Mouse (Mus musculus) heart, adult 18-20 months (tissue): ENCODE measurements around the gene Sema7a. TPM values are rescaled to one million over a fixed set of nuclear protein-coding genes. Genes with fewer than 3 reads are reported as not detected.

Source experiments
- DNase-seq, 2 experiments: peaks; one replicate each; pipeline ENCODE4 v3.0.0; 2021 to 2022; ENCODE audit warnings: mixed read lengths in 1 of 2
- long read RNA-seq, 2 experiments: library from polyadenylated mRNA; stranded (forward); transcript quantifications; one replicate each; pipeline ENCODE4 v2.0.0; 2021
- total RNA-seq, 2 experiments: library from RNA; stranded (reverse); gene quantifications; 2 replicates each; pipeline ENCODE4 v1.2.3; 2021

Gene Sema7a
- 10 to 100 TPM; 31.7 to 31.8 TPM for total RNA-seq
- long read RNA-seq, experiment 1, partial matches to known transcripts: 0 of 1 reads
- long read RNA-seq, experiment 1, other reads (novel, unspliced or antisense): 1 of 1 reads
- long read RNA-seq, experiment 2, partial matches to known transcripts: 0 of 3 reads
- long read RNA-seq, experiment 2, other reads (novel, unspliced or antisense): 3 of 3 reads

DNA sequence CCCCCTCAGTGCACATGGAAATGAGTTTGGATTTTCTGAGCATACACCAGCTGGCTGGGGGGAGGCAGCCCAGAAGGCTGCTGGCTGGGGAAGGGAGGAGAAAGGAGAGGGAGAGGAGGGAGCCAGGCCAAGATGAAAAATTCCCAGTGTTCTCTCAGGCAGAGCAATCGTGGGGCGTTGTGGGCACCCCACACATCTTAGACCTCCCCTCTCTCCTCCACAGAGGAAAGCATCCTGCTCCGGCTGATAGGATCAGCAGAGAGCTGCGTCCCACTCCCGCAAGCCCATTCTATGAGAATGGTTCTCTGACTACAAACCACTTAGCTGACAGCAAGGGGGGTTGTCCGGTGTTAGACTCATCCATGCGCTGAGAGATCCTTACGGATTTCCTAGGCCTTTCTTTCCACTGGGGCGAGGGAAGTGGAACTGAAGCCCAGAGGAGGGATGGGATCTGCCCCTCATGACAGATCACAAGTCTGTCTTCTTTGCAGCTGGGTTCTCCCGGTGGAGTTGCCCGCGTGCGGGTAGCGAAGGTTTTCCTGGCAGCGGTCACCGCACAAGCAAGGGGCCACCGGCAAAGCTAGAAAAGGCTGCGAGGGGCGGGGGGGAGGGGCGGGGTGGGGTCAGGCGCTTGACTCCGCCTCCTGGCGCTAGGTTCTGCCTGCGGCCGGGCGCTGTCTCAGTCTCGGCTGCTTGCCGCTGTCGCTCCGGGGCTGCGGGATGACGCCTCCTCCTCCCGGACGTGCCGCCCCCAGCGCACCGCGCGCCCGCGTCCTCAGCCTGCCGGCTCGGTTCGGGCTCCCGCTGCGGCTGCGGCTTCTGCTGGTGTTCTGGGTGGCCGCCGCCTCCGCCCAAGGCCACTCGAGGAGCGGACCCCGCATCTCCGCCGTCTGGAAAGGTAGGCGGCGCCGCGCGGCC lies at the start of gene Sema7a:
Gene Sema7a, plus strand, starts transcription at position 682 of the 918 bp plus-strand sequence.
- peak; percentile 82 to 89 for DNase-seq

DNA sequence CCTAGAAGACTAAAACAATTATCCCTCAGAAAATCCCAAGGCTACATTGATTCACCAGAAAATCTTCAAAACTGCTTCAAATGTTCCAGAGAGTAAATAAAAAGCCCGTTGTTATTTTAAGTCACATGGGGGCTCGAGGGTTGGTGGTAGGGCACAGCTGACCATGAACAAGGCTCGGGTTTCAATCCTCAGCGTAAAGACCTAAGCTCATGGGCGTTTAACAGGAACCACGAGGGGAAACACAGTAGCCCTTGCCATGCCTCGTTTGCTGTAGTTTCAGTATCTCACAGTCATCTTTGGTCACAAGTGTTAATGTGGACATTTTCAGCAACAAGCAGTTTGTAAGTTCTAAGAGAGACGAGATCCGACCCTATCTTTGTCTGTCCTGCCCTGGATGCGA lies 39.4 kb upstream of the Sema7a start:
- DNase-seq: no peak

DNA sequence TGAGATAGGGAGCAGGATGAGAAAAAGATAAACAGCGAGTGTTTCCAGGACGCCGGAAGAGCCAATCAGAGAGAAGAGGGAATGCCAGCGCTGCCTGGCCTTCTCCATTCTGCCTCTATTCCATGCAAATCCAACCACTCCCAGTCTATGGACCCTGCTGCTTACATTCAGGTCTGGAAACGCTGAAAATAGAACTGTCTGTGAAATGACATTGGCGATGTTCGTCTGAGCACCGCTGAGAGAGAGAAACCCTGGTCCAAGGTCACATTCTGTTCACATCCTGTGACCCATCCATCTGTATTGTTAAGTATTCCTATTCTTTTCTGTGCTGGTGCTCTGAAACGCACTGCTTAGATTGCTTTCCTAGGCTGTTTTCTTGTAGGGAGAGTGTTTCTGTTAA lies 38.7 kb upstream of the Sema7a start:
- no peak for DNase-seq

- no peak for DNase-seq
Observed at GRCm38 (mm10) chr9:57901601-57902000, 38.3 kb upstream of the Sema7a start.

- no peak for DNase-seq
Observed at GRCm38 (mm10) chr9:57902132-57902531, 37.8 kb upstream of the Sema7a start.

DNA sequence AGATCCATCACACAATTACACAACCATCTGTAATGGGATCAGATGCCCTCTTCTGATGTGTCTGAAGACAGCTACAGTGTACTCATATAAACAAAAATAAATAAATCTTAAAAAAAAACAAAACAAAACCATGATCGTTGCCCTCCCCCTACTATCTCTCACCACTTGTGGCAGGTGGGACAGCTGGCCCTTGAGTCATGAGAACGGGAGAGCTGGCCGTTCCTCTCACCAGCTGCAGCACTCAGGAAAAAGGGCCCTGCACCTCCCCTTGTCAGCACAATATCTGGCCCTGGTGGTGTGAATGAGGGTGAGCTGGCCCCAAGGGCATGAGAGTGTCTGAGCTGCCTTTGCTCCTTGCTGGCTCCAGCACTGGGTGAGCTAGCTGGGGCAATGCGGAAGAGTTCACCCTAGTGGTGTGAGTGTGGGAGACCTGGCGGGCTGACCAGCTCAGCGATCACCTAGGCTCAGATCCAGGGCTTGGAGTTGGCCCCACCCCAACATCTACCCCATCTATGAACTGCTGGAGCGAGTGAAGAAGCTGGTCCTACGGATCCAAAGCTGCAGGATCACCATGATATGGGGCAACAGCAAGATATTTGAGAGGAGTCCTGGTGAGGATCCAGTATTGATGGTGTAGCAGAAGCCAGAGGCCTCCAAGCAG lies 36.2 kb upstream of the Sema7a start:
- no peak for DNase-seq

GRCm38 (mm10) chr9:57904250-57904644 lies 35.7 kb upstream of the Sema7a start:
- no peak for DNase-seq

DNA sequence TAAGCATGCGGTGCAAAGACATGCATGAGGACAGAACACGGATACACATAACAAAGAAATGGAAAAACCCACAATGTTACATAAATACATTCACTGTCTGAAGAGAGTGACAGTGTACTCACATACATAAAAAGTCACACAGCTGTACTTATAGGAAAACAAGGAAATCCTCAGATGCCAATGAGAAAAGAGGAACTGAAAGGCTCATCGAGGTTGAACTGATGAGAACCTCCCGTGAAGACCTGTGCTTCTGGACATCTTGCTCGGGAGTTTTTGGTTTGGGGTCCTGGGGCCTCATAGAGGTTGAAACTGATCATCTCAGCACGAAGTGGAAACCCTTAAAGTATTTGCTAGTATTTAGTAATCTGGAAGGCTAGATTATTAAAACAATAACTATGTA lies 32.7 kb upstream of the Sema7a start:
- DNase-seq: no peak

GRCm38 (mm10) chr9:57910254-57911160 lies 29.4 kb upstream of the Sema7a start, which contains the start of gene Ubl7:
Gene Ubl7 (plus strand): TSS chr9:57910979.
- DNase-seq: peak; percentile 95 to 97

DNA sequence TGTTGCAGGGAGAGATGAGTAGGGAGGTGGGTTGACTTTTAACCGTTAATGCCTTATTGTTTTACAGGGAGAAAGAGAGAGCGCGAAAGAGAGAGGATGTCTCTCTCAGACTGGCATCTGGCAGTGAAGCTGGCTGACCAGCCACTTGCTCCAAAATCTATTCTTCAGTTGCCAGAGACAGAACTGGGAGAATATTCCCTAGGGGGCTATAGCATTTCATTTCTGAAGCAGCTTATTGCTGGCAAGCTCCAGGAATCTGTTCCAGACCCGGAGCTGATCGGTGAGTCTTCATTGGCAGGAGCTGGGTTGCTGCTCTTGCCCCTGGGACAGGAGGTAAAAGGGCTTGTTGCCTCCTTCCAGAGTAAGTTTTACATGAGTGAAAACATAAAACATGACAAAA lies 27.3 kb upstream of the Sema7a start:
- DNase-seq: no peak

GRCm38 (mm10) chr9:57921491-57922060 lies 18.3 kb upstream of the Sema7a start:
- DNase-seq: no peak

DNA sequence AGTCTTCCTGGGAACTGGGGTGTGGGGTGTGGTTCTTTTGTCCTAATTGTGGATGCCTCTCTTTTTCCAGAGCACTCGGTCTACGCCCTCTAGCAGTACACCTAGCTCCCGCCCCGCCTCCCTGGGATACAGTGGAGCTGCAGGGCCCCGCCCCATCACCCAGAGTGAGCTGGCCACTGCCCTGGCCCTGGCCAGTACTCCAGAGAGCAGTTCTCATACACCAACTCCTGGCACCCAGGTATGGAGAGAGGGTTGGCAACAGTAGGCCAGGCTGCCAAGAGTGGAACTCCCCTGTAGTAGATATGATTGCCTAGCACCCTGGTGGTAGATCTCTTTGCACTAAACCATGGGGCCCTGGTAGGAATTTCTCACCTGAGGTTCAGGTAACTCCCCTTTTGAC lies 17.5 kb upstream of the Sema7a start:
- DNase-seq: no peak

DNA sequence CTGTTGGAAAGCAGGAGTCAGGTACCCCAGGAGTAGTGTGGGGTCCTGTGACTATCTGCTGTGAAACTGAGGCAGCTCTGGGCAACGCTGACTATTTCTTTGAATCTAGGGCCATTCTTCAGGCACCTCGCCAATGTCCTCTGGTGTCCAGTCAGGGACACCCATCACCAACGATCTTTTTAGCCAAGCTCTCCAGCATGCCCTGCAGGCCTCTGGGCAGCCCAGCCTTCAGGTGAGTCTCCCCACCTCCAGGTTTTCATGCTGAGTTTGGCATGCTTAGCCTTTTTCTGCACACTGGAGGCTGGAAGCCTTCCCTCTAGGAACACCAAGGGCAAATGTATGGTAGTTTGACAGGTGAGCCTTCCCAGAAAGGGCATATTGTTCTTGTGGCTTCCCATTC lies 16.9 kb upstream of the Sema7a start:
- no peak for DNase-seq

- DNase-seq: no peak
Observed at GRCm38 (mm10) chr9:57931166-57931767, 8.6 kb upstream of the Sema7a start.

DNA sequence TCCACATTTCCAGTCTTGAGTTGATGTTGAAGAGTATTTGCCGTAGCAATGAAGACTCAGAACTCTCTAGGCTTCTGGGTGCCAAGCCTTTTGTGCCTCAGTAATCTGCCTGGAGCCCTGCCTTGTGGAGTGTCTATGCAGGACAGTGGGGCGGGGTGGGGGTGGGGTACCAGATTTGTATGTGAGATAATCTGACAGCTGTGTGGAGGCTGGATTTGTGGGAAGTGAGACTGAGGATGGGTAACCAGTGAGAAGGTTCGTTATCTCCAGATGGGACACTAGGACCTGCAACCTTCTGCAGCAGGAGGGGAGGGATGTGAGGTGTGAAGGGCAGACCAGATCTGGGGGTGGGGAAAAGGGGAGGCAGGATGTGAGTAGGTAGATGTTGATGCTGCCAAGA lies 7.7 kb upstream of the Sema7a start:
- no peak for DNase-seq

DNA sequence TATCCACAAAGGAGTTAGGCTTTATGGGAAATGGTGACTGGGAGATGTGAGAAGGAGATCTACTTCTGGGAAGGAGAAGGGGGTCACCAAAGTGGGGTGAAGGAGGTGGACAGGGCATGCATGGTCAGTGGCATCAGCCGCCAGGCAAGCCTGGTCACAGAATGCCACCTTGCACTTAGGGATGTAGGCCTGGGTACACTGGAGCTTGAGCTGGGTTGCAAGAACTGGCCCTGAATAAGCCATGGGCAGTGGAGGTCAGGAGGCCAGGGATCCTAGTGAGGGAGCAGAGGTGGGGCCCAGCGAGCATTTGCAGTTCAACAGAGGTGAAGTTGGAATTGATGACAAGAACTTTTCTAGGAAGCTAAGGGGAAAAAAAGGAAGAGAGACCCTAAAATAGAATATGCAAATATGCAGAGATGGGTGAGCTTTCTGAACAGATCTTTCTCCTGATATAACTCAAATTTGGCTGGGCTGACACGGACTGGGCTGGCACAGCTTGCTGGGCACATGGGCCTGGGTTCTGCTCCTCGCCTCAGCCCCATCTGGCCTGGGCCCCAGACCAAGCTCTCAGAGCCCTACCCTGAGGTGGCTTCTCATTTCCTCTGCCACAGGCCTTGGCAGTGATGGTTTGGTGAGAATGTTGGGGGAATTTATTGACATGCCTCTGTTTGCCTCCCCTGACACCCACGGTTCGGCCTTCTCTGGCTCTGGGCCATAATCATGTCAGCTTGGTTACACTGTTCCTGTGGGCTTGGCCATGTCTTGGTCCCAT lies 6.9 kb upstream of the Sema7a start:
- no peak for DNase-seq

DNA sequence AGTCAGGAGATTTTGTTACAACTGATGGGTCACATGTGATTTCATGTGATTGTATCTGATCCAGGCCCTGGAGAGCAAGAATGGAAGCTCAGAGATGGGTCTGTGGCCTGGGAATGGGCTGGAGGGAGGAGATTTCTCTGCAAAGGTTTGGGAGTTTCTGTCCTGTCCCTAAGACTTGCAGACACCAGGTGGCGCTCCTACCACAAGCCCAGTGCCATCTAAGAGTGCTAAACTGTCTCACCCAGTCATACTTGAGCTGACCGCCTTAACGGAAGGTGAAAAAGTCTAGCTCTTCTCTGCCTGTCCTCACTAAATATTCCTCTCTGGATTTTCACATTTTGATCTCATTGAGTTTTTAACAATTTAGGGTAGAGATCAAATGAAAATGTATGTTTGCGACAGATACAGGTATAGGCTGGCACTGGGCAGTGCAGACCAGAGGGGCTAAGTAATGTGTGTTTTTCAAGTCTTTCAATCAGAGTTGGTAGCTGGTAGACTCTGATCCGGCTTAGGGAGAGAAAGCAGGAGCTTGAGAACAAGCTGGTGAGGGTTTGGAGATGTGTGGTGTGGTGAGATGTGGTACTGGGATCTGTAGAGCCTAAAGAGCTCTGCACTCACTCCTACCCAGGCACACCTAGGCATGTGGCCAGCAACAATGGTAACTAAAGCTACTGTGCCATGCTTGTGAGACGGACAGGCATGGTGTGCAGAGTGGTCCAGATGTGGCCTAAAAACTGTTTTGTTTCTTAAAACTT lies 4.1 kb upstream of the Sema7a start:
- DNase-seq: peak; percentile 86 to 93

GRCm38 (mm10) chr9:57937171-57937570 lies 2.7 kb upstream of the Sema7a start:
- DNase-seq: no peak

GRCm38 (mm10) chr9:57937651-57938050 lies 2.3 kb upstream of the Sema7a start:
- no peak for DNase-seq
